Mouse (Mus musculus): Measurements from ENCODE around the gene Hoxa7. TPM values are rescaled to one million over a fixed set of nuclear protein-coding genes. Genes with fewer than 3 reads are reported as not detected.

The Hoxa7 gene
- total and polyA plus RNA-seq, 3 experiments = 0.17 TPM; not detected in 2

- H3K27me3 ChIP-seq (ENCODE audit: control insufficient read depth in 1 of 2, insufficient read depth in 2 of 2, low read length in 2 of 2) = no peaks in the 10 kb centered on the region
- H3K9ac ChIP-seq (ENCODE audit: control insufficient read depth, low read depth, low read length, poor library complexity, severe bottlenecking) = no peak overlapping the region
- no peak for DNase-seq (ENCODE audit: low read depth, low spot score)
- TF ChIP-seq EP300 (IDR thresholded peaks at IDR 0.05; ENCODE audit: low read depth in 1 of 2, low read length in 2 of 2) = no peak
- TF ChIP-seq SMC3 (IDR thresholded peaks at IDR 0.05; ENCODE audit: low read depth, low read length) = no peak
- TF ChIP-seq ZKSCAN1 (IDR thresholded peaks at IDR 0.05; ENCODE audit: low read depth, low read length) = no peak
- TF ChIP-seq MEF2A (IDR thresholded peaks at IDR 0.05; ENCODE audit: extremely low read depth, insufficient replicate concordance, low read depth, low read length, poor library complexity, severe bottlenecking) = no peak
- TF ChIP-seq ELF1 (IDR thresholded peaks at IDR 0.05; ENCODE audit: low read depth, low read length) = no peak
- H3K4me3 ChIP-seq (ENCODE audit: control insufficient read depth in 1 of 2, insufficient read depth in 1 of 2, low read depth in 2 of 2, low read length in 2 of 2) = no peak overlapping the region
- no peaks in the 10 kb centered on the region for H3K4me1 ChIP-seq (ENCODE audit: control insufficient read depth in 1 of 2, insufficient read depth in 2 of 2, low read length in 2 of 2)
- H3K79me2 ChIP-seq (ENCODE audit: control insufficient read depth, insufficient read depth, low read length, poor library complexity) = no peaks in the 10 kb centered on the region
- H3K9me3 ChIP-seq (replicated peaks; ENCODE audit: insufficient read depth, low read length) = no peaks in the 10 kb centered on the region
- no peak overlapping the region for H3K27ac ChIP-seq (ENCODE audit: control insufficient read depth, low read depth, low read length)
- H3K36me3 ChIP-seq (ENCODE audit: control insufficient read depth in 1 of 2, insufficient read depth in 2 of 2, low read length in 2 of 2) = no peaks in the 10 kb centered on the region
Observed at GRCm38 (mm10) chr6:52249826-52250225, 28.2 kb upstream of the Hoxa7 start.

GRCm38 (mm10) chr6:52249415-52249738, 27.7 kb upstream of the Hoxa7 start:
- Histone ChIP-seq H3K9me3 (replicated peaks; ENCODE audit: insufficient read depth, low read length) (no peaks in the 10 kb centered on the region), H3K4me3 (ENCODE audit: control insufficient read depth in 1 of 2, insufficient read depth in 1 of 2, low read depth in 2 of 2, low read length in 2 of 2) (no peak overlapping the region), H3K4me1 (ENCODE audit: control insufficient read depth in 1 of 2, insufficient read depth in 2 of 2, low read length in 2 of 2) (no peaks in the 10 kb centered on the region), H3K36me3 (ENCODE audit: control insufficient read depth in 1 of 2, insufficient read depth in 2 of 2, low read length in 2 of 2) (no peaks in the 10 kb centered on the region), H3K27ac (ENCODE audit: control insufficient read depth, low read depth, low read length) (no peak overlapping the region), H3K9ac (ENCODE audit: control insufficient read depth, low read depth, low read length, poor library complexity, severe bottlenecking) (no peak overlapping the region), H3K79me2 (ENCODE audit: control insufficient read depth, insufficient read depth, low read length, poor library complexity) (no peaks in the 10 kb centered on the region), H3K27me3 (ENCODE audit: control insufficient read depth in 1 of 2, insufficient read depth in 2 of 2, low read length in 2 of 2) (no peaks in the 10 kb centered on the region)
- TF ChIP-seq TBP (IDR thresholded peaks at IDR 0.05; ENCODE audit: low read depth, low read length) (no peak), MAZ (IDR thresholded peaks at IDR 0.05; ENCODE audit: low read depth, low read length) (no peak)
- no peak for DNase-seq (ENCODE audit: low read depth, low spot score)

GRCm38 (mm10) chr6:52248638-52249414, 27.2 kb upstream of the Hoxa7 start:
- Histone ChIP-seq H3K4me3 (ENCODE audit: control insufficient read depth in 1 of 2, insufficient read depth in 1 of 2, low read depth in 2 of 2, low read length in 2 of 2) (no peak overlapping the region), H3K9me3 (replicated peaks; ENCODE audit: insufficient read depth, low read length) (no peaks in the 10 kb centered on the region), H3K9ac (ENCODE audit: control insufficient read depth, low read depth, low read length, poor library complexity, severe bottlenecking) (no peak overlapping the region), H3K27ac (ENCODE audit: control insufficient read depth, low read depth, low read length) (no peak overlapping the region), H3K27me3 (ENCODE audit: control insufficient read depth in 1 of 2, insufficient read depth in 2 of 2, low read length in 2 of 2) (no peaks in the 10 kb centered on the region), H3K4me1 (ENCODE audit: control insufficient read depth in 1 of 2, insufficient read depth in 2 of 2, low read length in 2 of 2) (no peaks in the 10 kb centered on the region), H3K36me3 (ENCODE audit: control insufficient read depth in 1 of 2, insufficient read depth in 2 of 2, low read length in 2 of 2) (no peaks in the 10 kb centered on the region), H3K79me2 (ENCODE audit: control insufficient read depth, insufficient read depth, low read length, poor library complexity) (no peaks in the 10 kb centered on the region)
- DNase-seq (ENCODE audit: low read depth, low spot score) = no peak
- TF ChIP-seq NRF1 (IDR thresholded peaks at IDR 0.05; ENCODE audit: insufficient read depth, low read depth, low read length, poor library complexity, severe bottlenecking) (no peak), ZKSCAN1 (IDR thresholded peaks at IDR 0.05; ENCODE audit: low read depth, low read length) (no peak), GATA1 (IDR thresholded peaks at IDR 0.05; ENCODE audit: low read depth, low read length) (no peak), RCOR1 (IDR thresholded peaks at IDR 0.05; ENCODE audit: low read depth, low read length) (no peak), CHD2 (IDR thresholded peaks at IDR 0.05; ENCODE audit: low read length) (no peak), POLR2AphosphoS2 (IDR thresholded peaks at IDR 0.05; ENCODE audit: low read length) (no peak)
